Mouse (Mus musculus) adrenal gland, postnatal 25 days (tissue): Measurements from ENCODE around the gene Hist1h3i. TPM values are rescaled to one million over a fixed set of nuclear protein-coding genes. Genes with fewer than 3 reads are reported as not detected.

Experiments
- DNase-seq: peaks from one replicate; pipeline ENCODE4 v3.0.0; 2021; ENCODE audit warnings: mixed read lengths
- total RNA-seq: library from RNA; stranded (reverse); gene quantifications from 2 replicates; pipeline ENCODE4 v1.2.3, GENCODE M21; 2021

The Hist1h3i gene
- total RNA-seq, 1 experiment from 2014 or later, result 122 TPM

DNA sequence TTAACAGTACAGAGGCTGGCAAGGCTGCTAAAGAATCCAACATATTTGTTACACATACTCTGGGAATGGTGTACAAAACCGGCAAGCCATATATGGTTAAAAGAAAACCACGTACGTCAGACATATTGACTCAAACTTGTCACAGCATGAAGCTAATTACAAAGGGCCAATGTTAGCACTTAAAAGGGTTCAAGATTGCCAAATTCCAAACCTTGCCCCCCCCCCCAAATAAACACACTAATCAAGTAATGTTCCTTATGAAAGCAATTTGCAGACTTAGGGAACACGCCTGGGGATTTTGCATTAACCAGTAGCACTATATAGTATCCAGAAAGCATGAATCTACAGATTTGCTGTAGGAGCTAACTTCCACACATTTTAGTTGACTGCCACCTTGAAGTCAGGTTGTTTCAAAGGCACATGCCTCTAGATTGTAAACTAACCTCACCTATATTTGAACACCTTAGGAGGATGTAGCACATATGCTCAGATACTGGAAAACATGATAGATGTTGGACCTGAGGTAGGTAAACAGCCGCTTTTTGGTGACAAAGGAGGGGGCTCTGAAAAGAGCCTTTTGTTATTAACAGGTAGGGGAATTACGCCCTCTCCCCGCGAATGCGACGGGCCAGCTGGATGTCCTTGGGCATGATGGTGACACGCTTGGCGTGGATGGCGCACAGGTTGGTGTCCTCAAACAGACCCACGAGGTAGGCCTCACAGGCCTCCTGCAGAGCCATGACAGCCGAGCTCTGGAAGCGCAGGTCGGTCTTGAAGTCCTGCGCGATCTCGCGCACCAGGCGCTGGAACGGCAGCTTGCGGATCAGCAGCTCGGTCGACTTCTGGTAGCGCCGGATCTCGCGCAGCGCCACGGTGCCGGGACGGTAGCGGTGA lies 562 bp downstream of the Hist1h3i start:
- peak; percentile 7 for DNase-seq

DNA sequence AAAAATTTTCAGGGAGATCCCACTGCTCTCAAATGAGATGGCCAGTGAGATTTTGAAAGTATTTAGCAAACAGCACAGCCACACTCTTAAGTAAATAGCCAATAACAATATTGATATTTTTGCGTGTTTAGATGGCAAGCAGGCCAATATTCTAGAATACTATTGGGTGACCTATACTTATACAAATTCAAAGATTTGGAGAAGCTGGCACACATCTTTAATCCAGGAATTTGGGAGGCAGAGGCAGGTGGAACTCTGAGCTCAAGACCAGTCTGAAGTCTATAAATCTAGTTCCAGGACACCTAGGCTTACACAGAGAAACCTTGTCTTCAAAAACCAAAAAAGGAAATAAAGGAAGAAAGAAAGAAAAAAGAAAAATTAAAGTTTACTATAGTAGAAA lies 1.5 kb downstream of the Hist1h3i start:
- DNase-seq, result no peak

DNA sequence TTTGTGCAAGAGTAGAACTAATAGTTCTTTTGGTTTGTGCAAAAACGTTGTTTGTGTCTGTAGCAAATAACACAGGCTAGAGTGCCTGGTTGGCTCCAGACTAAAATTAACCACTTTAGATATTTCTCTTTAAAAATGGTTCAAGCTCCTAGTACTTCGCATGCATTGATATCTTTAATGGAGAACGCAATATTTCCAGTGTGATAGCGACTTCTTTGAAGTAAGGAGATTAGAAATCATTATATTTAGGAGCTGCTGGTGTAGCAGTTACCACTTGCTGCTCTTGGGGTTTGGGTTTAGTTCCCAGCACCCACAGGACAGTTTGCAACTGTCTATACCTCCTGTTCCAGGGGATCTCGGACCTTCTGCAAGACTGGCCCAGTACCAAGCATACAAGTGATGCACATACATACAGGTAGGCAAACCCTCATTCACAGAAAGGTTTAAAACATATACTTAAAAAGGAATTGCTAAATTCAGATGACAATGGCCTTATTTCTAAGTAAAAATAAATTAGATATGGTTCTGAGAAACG lies 2.1 kb downstream of the Hist1h3i start:
- no peak for DNase-seq

DNA sequence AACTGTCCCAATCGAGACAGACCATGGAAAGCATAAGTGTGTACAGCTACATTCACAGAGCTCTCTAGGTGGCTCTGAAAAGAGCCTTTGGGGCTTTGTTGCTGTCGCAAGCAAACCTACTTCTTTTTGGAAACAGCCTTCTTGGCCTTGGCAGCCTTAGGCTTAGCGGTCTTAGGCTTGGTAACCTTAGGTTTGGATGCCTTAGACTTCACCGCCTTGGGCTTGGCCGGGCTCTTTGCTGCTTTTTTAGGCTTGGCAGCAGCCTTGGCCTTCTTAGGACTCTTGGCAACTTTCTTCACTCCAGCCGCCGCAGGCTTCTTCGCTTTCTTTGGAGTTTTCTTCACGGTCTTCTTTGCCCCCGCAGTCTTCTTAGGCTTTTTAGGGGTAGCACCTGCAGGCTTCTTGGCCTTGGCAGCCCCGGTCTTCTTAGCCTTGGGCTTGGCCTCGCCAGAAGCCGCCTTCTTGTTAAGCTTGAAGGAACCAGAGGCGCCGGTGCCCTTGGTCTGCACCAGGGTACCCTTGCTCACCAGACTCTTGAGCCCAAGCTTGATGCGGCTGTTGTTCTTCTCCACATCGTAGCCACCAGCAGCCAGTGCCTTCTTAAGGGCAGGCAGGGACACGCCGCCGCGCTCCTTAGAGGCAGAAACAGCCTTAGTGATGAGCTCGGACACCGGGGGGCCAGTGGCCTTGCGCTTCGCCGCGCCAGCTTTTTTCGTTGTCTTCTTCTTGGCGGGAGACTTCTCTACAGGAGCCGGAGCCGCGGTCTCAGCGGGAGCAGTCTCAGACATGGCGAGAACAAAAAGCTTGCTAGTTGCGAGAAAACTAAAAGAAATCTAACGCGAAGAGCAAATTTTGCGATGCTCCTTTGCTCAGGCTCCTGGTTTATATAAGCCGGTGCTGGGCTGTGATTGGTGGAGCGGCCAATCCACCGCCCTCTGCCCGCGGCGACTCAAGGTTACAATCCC lies 3.1 kb downstream of the Hist1h3i start, which contains the start of gene Hist1h1b:
TSS of gene Hist1h1b (minus strand) at position 859 of the 965 bp plus-strand sequence.
- DNase-seq, result peak; percentile 65

DNA sequence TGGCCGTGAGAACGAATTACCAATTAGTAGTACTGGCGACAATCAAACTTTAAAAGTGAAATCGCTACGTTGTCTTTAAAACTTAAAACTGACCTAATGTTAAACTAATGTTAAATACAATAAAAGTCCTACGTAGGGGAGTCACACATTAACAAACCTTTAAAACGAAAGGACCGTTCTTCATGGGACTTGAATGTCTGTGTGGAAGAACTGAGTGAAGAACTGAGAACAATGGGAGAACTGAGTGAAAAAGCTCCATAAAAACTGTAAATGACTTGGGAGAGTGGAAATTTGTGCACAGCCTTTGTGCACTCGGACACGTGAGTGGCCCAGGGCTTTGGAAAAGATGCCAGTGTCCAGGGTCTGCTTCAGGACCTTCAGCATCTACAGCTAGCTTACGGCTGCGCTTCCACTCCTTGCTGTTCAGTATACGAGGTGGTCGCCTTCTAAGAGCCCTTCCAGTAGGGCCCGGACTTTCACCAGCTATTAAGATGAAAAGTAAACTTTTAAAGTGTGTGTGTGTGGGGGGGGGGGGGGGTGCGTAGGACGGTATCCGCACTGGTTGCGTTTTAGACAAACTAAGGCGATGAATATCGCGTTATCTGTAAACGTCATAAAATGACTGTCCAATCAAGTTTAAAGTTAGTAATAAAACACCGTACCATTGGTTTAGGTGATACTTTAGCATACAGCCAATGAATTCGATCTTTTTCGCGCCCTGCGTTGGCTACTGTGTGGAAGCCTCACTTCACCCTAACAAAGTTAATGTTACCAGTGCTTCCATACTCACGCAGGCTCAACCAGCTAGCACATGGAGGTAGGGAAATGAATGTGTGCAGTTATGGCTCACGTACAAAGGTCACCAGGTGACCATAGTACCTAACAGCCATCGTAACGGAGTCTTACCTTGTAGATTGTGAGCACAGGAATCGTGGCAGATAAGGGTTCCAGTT lies 4.1 kb downstream of the Hist1h3i start:
- DNase-seq, result peak; percentile 58

DNA sequence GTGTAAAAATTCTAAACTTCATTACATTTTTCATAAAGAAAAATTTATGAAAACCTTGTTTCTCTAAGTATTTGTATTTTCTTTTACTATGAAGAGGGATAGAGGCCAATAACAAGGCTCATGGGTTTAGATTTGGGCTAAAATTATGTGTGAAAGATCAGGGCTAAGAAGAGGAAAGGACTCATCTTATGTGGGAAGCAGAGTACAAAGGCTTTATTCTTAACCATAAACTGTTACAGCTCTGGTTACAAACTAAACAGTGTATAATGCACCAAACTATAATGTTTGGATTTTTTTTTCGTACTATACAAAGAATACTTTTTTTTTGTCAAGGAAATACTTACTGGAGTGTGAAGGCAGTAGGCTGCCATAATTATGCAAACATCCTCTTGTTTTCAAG lies 27.5 kb downstream of the Hist1h3i start:
- no peak for DNase-seq

DNA sequence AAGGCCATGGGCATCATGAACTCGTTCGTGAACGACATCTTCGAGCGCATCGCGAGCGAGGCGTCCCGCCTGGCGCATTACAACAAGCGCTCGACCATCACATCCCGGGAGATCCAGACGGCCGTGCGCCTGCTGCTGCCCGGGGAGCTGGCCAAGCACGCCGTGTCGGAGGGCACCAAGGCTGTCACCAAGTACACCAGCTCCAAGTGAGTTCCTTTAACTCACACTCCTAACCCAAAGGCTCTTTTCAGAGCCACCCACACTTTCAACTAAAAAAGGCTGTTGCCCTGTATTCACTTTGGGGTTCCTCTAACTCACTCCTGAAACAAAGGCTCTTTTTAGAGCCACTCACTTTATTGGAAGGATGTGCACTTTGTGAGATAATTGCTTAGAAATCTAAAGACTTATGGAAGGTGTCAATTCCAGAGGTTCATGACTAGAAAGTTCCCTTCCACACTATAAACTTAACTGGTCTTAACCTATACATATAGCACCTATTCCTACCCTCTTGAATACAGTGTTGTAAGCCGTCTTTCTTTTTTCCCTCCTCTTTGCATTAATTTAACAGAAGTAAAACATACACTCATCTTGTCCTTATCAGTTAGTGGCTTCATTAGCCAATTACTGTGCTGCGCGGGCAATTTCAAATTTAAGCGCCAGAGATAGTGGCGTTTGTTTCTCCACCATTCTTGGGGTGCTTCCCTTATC lies 28.7 kb downstream of the Hist1h3i start:
- DNase-seq, result peak; percentile 41

DNA sequence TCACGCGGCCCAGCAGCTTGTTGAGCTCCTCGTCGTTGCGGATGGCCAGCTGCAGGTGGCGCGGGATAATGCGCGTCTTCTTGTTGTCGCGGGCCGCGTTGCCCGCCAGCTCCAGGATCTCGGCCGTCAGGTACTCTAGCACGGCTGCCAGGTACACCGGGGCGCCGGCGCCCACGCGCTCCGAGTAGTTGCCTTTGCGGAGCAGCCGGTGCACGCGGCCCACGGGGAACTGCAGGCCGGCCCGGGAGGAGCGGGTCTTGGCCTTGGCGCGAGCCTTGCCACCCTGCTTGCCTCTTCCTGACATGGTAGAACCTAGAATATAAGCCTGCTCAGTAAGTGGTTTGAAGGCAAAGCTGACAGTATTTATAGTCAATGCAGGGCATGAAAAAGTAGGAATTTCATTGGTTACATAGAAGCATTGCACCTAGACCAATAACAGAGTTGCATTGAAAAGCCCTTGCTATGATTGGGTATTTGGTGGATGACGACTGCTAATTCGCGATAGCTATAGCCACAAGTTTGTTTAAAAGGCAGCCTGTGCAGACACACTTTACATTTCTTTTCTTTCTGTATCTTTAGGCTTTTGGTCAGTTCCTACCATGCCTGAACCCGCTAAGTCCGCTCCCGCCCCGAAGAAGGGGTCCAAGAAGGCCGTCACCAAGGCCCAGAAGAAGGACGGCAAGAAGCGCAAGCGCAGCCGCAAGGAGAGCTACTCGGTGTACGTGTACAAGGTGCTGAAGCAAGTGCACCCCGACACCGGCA lies 29.5 kb downstream of the Hist1h3i start, which contains the start of the genes Hist1h2ak and Hist1h2bn:
TSS of gene Hist1h2ak (minus strand) at position 304 of the 762 bp plus-strand sequence.
TSS of gene Hist1h2bn (plus strand) at position 600 of the 762 bp plus-strand sequence.
- peak; percentile 18 for DNase-seq

DNA sequence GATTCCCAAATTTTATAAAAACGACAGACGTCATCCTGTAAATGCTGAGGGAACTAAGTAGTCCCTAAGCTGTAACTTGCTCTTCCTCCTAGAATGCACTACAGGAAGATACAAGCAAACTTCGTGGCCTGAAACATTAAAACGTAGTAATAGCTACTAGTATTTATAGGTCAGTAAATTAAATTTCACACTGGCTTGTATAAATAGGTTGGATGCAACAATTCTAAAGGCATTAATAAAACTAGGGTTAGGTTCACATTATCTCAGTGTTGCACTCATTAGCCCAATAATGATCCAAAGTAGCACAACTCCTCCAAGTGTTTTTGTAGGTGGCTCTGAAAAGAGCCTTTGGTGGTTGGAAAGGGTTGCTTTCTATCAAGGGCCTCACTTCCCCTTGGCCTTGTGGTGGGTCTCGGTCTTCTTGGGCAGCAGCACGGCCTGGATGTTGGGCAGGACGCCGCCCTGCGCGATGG lies 30.1 kb downstream of the Hist1h3i start:
- no peak for DNase-seq

DNA sequence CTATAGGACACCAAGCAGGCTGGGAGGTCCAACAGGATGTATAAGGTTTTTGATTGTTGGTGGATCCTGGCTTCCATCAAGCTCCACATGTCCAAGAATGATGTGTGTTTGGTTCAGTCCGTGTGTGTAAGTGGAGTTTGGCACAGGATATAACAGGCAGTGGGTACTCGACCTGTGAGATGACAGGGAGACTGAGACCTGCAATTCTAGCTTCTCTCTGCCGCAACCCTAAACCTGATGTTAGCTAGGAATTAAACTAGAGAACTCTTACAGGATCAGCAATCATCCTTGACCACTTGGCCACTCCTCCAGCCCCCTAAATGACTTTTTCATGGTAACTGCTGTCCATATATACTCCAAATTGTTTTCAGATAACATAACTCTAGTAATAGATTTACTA lies 30.8 kb downstream of the Hist1h3i start:
- DNase-seq, result no peak

DNA sequence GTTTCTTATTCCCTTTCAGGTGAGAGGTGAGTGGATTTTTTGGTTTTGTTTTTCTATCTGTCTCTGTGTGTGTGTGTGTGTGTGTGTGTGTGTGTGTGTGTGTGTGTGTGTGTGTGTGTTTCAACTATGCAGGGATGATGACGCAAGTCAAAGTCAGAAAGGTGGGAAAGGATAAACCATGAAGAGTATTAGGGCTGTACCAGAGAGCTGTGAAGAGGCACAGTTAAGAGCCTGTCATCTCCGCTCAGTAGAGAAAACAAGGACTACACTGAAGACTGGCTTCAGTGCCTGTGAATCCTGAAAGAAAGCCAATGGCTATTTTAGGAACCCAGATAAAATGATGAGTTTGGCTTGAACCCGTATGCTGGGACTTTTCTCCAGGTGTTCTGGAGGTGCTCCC lies 31.3 kb downstream of the Hist1h3i start:
- DNase-seq, result no peak

DNA sequence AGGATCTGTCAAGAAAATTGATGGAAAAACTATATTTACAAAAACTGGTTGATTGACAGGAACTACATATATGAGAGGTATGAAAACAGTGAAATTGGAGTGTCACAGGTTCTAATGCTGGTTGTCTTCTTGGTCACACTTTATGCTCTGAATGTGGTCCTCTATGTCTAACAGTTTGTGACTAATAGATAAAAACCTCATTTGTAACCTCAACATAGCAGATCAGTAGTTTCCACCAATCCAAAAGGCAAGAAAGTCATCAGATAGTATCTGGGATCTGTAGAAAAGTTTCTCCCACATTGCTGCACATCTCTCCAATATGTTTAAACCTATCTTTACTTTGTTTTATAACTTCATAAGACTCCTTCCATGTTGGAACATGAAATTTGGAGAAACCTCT lies 31.8 kb downstream of the Hist1h3i start:
- no peak for DNase-seq

DNA sequence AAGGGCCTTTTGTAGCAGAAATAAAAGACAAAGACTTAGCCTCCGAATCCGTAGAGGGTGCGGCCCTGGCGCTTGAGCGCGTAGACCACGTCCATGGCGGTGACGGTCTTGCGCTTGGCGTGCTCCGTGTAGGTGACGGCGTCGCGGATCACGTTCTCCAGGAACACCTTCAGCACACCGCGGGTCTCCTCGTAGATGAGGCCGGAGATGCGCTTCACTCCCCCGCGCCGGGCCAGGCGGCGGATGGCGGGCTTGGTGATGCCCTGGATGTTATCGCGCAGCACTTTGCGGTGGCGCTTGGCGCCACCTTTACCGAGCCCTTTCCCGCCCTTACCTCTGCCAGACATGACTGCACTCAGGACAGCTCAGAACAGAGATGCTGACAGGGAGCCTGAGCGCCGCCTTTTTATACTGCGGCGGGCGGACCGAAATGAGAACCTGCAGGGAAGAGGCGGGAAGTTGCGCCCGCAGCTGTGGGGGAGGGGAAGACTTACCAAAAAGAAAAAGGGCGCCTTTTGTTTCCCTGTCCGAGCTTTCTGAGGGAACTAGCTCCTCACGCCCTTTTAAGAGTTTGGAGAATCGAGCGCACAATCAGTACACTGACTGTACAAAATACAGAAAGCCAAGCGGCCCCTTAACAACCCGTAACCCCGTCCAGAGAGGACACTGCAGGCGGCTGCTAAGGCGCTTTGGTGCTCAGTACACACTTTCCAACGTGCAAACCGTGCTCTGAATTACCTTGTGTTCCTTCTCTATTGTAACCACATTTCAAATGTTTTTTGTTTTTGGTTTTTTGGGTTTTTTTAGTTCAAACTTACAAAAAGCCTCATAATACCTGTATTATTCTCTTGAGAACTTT lies 32.8 kb downstream of the Hist1h3i start, which contains the start of gene Hist1h4k:
TSS of gene Hist1h4k (minus strand) at position 347 of the 859 bp plus-strand sequence.
- DNase-seq, result peak; percentile 84

DNA sequence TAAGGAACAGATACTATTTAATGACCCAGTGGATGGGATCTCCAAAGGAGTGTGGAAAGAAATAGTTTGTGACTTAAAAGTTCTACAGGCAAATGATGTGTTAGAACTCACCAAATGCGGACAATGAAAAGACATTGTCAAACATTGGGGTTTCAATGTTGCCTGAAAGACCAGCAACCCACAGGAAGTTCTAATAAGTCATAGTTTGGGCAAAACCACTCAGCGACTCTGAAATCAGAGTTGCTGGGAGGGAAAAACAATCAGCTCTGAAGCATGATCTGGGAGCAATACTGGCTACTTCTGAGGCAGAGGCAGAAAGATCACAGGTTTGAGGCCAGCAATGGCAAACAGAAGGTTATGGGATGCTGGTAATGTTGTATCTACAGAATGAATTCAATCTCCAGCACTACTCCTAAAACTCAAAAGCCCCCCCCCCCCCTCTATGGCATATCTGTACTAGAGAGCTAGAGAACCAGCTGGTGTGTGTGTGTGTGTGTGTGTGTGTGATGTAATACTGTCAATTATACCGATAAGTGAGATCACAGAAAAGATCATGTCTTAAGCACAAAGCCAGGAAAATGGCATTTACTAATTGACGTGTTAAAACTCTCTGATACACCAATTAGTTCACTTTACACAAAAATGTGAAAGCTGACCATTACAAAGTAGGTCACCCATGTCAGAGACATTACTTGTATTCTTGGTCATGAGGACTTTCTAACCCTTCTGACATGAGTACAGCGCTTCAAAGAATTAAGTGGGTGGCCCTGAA lies 33.6 kb downstream of the Hist1h3i start:
- no peak for DNase-seq

DNA sequence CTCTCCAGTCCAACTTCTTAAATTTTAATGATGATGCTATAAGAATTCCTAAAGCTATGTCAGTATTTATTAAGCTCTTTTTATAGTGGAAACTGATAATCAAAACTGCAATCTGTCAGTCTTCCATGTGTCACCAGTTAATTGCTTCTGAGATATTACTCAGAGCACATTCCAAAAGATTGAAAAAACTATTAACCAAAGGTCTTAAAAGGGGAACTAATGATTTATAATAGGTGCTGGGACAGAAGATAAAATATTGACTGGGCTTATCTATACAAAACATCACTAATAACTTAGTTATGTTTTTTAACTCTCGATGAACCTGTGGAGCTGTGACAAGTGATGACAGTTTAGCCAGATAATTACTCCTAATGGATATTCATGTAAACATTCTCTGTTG lies 38.2 kb downstream of the Hist1h3i start:
- DNase-seq, result no peak

DNA sequence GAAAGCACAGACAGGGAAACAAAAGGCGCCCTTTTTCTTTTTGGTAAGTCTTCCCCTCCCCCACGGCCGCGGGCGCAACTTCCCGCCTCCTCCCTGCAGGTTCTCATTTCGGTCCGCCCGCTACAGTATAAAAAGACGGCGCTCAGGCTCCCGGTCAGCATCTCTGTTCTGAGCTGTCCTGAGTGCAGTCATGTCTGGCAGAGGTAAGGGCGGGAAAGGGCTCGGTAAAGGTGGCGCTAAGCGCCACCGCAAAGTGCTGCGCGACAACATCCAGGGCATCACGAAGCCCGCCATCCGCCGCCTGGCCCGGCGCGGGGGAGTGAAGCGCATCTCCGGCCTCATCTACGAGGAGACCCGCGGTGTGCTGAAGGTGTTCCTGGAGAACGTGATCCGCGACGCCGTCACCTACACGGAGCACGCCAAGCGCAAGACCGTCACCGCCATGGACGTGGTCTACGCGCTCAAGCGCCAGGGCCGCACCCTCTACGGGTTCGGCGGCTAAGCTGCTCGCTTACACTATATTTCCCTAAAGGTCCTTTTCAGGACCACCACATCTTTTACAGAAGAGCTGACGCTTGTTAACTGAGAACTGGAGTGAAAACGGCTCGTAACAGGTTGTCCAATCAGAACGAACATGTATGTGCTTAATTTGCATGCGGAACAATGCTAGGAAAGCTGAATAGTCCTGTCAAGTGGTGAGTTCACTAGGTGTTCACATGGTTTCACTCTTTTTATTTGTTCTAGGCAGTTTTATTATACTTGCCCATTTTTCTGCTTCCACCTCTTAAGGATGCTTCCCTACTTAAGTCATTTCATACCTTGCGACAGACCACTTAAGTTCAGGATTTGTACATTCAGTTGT lies 48.0 kb downstream of the Hist1h3i start, which contains the start of gene Hist1h4j:
TSS of gene Hist1h4j (plus strand) at position 159 of the 862 bp plus-strand sequence.
- DNase-seq, result peak; percentile 64
